Mouse (Mus musculus) kidney, embryonic 14.5 days (tissue): Measurements from ENCODE around the gene Myrfl. TPM values are rescaled to one million over a fixed set of nuclear protein-coding genes. Genes with fewer than 3 reads are reported as not detected.
A peak's percentile ranks its signal among the peaks of the same experiment; 100 is the strongest.

Experiments used
- ATAC-seq: fragments of 200-750 bp; cut with Nextera tagmentation; 2 replicates; pipeline ENCODE4 v1.8.0; 2017; ENCODE audit warnings: moderate number of reproducible peaks, mild to moderate bottlenecking, moderate TSS enrichment, moderate library complexity; ENCODE audit not compliant: low FRiP score, low TSS enrichment
- H3K27ac ChIP-seq: fragments of 300-500 bp; sonication (generic); 2 replicates; pipeline ENCODE4 v1.5.1; 2014; ENCODE audit warnings: low read depth, mild to moderate bottlenecking, low read length, moderate library complexity, mixed read lengths
- H3K27me3 ChIP-seq: fragments of 300-500 bp; sonication (generic); 2 replicates; pipeline ENCODE4 v1.6.1; 2014; ENCODE audit warnings: mild to moderate bottlenecking, low read length; ENCODE audit not compliant: control insufficient read depth, insufficient read depth
- H3K36me3 ChIP-seq: fragments of 300-500 bp; sonication (generic); 2 replicates; pipeline ENCODE4 v1.6.1; 2014; ENCODE audit warnings: low read length, mixed read lengths; ENCODE audit not compliant: control insufficient read depth, insufficient read depth
- H3K4me1 ChIP-seq: fragments of 300-500 bp; sonication (generic); 2 replicates; pipeline ENCODE4 v1.6.1; 2014; ENCODE audit warnings: low read length, mixed read lengths; ENCODE audit not compliant: control insufficient read depth, insufficient read depth
- H3K4me2 ChIP-seq: fragments of 300-500 bp; sonication (generic); replicated peaks from 2 replicates; pipeline ENCODE4 v1.6.1; 2014; ENCODE audit warnings: low read depth, mild to moderate bottlenecking, low read length
- H3K4me3 ChIP-seq: fragments of 300-500 bp; sonication (generic); 2 replicates; pipeline ENCODE4 v1.5.1; 2014; ENCODE audit warnings: mild to moderate bottlenecking, low read length
- H3K9ac ChIP-seq: fragments of 300-500 bp; sonication (generic); 2 replicates; pipeline ENCODE4 v1.6.1; 2014; ENCODE audit warnings: low read depth, mild to moderate bottlenecking, low read length, moderate library complexity
- H3K9me3 ChIP-seq: fragments of 300-500 bp; sonication (generic); 2 replicates; pipeline ENCODE4 v1.6.1; 2016; ENCODE audit warnings: low read length; ENCODE audit not compliant: control insufficient read depth
- whole genome bisulfite sequencing: fragments of 180-500 bp; shearing (Covaris S2); extraction: QIAGEN DNeasy Blood & Tissue Kit; methylation state at CpG from one replicate; pipeline ENCODE4 v1.1.7; 2014; 5-methylcytosine and 5-hydroxymethylcytosine counted together
- polyA plus RNA-seq: library from polyadenylated mRNA; unstranded; fragments of >200 nt; fragmentation: Nextera tagmentation; extraction: Ambion mirVana; gene quantifications from 2 replicates; pipeline ENCODE4 v1.2.1, GENCODE M21; 2014

The Myrfl gene
- polyA plus RNA-seq, 1 experiment from 2014 or later: not detected

GRCm38 (mm10) chr10:116760561-116760960 is 136.2 kb downstream of the Myrfl start:
- Histone ChIP-seq H3K4me2 (no peak overlapping the region), H3K4me3 (no peak overlapping the region), H3K36me3 (no peaks in the 10 kb centered on the region), H3K9me3 (no peaks in the 10 kb centered on the region), H3K4me1 (0 out of 2 replicates have a peak, but pooled peaks cover 3% of the 10 kb centered on the region), H3K27ac (no peak overlapping the region), H3K9ac (no peak overlapping the region), H3K27me3 (no peaks in the 10 kb centered on the region)
- no peak for ATAC-seq
- WGBS: 78% methylated on average over 14 of the region's 14 CpGs

GRCm38 (mm10) chr10:116759816-116760215 is 136.9 kb downstream of the Myrfl start:
- H3K9ac ChIP-seq: no peak overlapping the region
- no peak overlapping the region for H3K4me3 ChIP-seq
- no peak overlapping the region for H3K4me2 ChIP-seq
- 0 out of 2 replicates have a peak, but pooled peaks cover 3% of the 10 kb centered on the region for H3K4me1 ChIP-seq
- no peaks in the 10 kb centered on the region for H3K36me3 ChIP-seq
- ATAC-seq: no peak
- no peak overlapping the region for H3K27ac ChIP-seq
- no peaks in the 10 kb centered on the region for H3K27me3 ChIP-seq
- 95% methylated on average over 4 of the region's 4 CpGs for WGBS
- no peaks in the 10 kb centered on the region for H3K9me3 ChIP-seq

- 0 out of 2 replicates have a peak, but pooled peaks cover 3% of the 10 kb centered on the region for H3K4me1 ChIP-seq
- H3K27ac ChIP-seq: no peak overlapping the region
- H3K9me3 ChIP-seq: no peaks in the 10 kb centered on the region
- H3K9ac ChIP-seq: no peak overlapping the region
- H3K27me3 ChIP-seq: no peaks in the 10 kb centered on the region
- H3K4me2 ChIP-seq: no peak overlapping the region
- ATAC-seq: no peak
- no peaks in the 10 kb centered on the region for H3K36me3 ChIP-seq
- H3K4me3 ChIP-seq: no peak overlapping the region
- 52% methylated on average over 10 of the region's 10 CpGs for WGBS
These were observed 140.7 kb downstream of the Myrfl start for GRCm38 (mm10) chr10:116755881-116756581.

- no peak for ATAC-seq
- Histone ChIP-seq H3K27me3 (no peaks in the 10 kb centered on the region), H3K9me3 (no peaks in the 10 kb centered on the region), H3K4me3 (no peak overlapping the region), H3K4me2 (no peak overlapping the region), H3K4me1 (0 out of 2 replicates have a peak, but pooled peaks cover 3% of the 10 kb centered on the region), H3K9ac (no peak overlapping the region), H3K36me3 (no peaks in the 10 kb centered on the region), H3K27ac (no peak overlapping the region)
- 80% methylated on average over 11 of the region's 11 CpGs for WGBS
These were observed 141.8 kb downstream of the Myrfl start for GRCm38 (mm10) chr10:116754940-116755339.

GRCm38 (mm10) chr10:116750895-116751294 is 145.8 kb downstream of the Myrfl start:
- no peak overlapping the region for H3K9ac ChIP-seq
- H3K36me3 ChIP-seq: no peaks in the 10 kb centered on the region
- ATAC-seq: no peak
- 61% methylated on average over 14 of the region's 14 CpGs for WGBS
- no peak overlapping the region for H3K4me3 ChIP-seq
- H3K9me3 ChIP-seq: no peaks in the 10 kb centered on the region
- H3K4me2 ChIP-seq: no peak overlapping the region
- H3K27ac ChIP-seq: no peak overlapping the region
- no peaks in the 10 kb centered on the region for H3K27me3 ChIP-seq
- H3K4me1 ChIP-seq: no peaks in the 10 kb centered on the region

GRCm38 (mm10) chr10:116750062-116750461 is 146.7 kb downstream of the Myrfl start:
- Histone ChIP-seq H3K9ac (no peak overlapping the region), H3K4me1 (no peaks in the 10 kb centered on the region), H3K27ac (no peak overlapping the region), H3K9me3 (no peaks in the 10 kb centered on the region), H3K27me3 (no peaks in the 10 kb centered on the region), H3K36me3 (no peaks in the 10 kb centered on the region), H3K4me2 (no peak overlapping the region), H3K4me3 (no peak overlapping the region)
- 76% methylated on average over 6 of the region's 6 CpGs for WGBS
- ATAC-seq: no peak

- 89% methylated on average over 4 of the region's 4 CpGs for WGBS
These were observed 148.0 kb downstream of the Myrfl start for GRCm38 (mm10) chr10:116748681-116749080.

GRCm38 (mm10) chr10:116746281-116747011 is 150.3 kb downstream of the Myrfl start:
- Histone ChIP-seq H3K4me2 (no peak overlapping the region), H3K4me3 (no peak overlapping the region), H3K27ac (no peak overlapping the region), H3K36me3 (no peaks in the 10 kb centered on the region), H3K4me1 (no peaks in the 10 kb centered on the region), H3K9me3 (no peaks in the 10 kb centered on the region), H3K9ac (no peak overlapping the region), H3K27me3 (no peaks in the 10 kb centered on the region)
- WGBS: 43% methylated on average over 10 of the region's 10 CpGs
- peak; percentile 95 for ATAC-seq

More at GRCm38 (mm10) chr10:116748681-116749080, 148.0 kb downstream of the Myrfl start:
- no peak overlapping the region for H3K4me2 ChIP-seq
- H3K36me3 ChIP-seq: no peaks in the 10 kb centered on the region
- H3K4me3 ChIP-seq: no peak overlapping the region
- no peaks in the 10 kb centered on the region for H3K4me1 ChIP-seq
- H3K9ac ChIP-seq: no peak overlapping the region
- ATAC-seq: no peak
- H3K9me3 ChIP-seq: no peaks in the 10 kb centered on the region
- no peak overlapping the region for H3K27ac ChIP-seq
- H3K27me3 ChIP-seq: no peaks in the 10 kb centered on the region

- 56% methylated on average over 2 of the region's 2 CpGs for WGBS
- H3K27ac ChIP-seq: no peak overlapping the region
- no peak overlapping the region for H3K9ac ChIP-seq
- H3K27me3 ChIP-seq: no peaks in the 10 kb centered on the region
- no peak overlapping the region for H3K4me2 ChIP-seq
- H3K36me3 ChIP-seq: no peaks in the 10 kb centered on the region
- no peak overlapping the region for H3K4me3 ChIP-seq
- no peak for ATAC-seq
- no peaks in the 10 kb centered on the region for H3K9me3 ChIP-seq
- H3K4me1 ChIP-seq: 0 out of 2 replicates have a peak, but pooled peaks cover 5% of the 10 kb centered on the region
These were observed 154.0 kb downstream of the Myrfl start for GRCm38 (mm10) chr10:116742696-116743095.
